Mouse (Mus musculus): ENCODE data around the gene Thsd4.

GRCm38 (mm10) chr9:60180114-60180513 is 341.7 kb downstream of the Thsd4 start:
- TF ChIP-seq POLR2A (IDR thresholded peaks at IDR 0.05; ENCODE audit: insufficient read length, low read depth) (no peak), POLR2AphosphoS2 (IDR thresholded peaks at IDR 0.05; ENCODE audit: insufficient read length, low read depth) (no peak), E2F4 (IDR thresholded peaks at IDR 0.05; ENCODE audit: insufficient read depth) (no peak), USF1 (IDR thresholded peaks at IDR 0.05; ENCODE audit: low read depth) (no peak), MAX (IDR thresholded peaks at IDR 0.05; ENCODE audit: low read depth) (no peak), TCF12 (IDR thresholded peaks at IDR 0.05; ENCODE audit: insufficient read depth, poor library complexity, severe bottlenecking) (no peak), MYOG (IDR thresholded peaks at IDR 0.05; ENCODE audit: control insufficient read depth in 1 of 3, insufficient read depth in 1 of 3, insufficient read length in 2 of 3, low read depth in 2 of 3) (no peak)

Measured in myocyte (in vitro differentiated cells).